ENCODE assay signal across 37 mouse cellular contexts in genomic region chr13:112635174-112635837, GRCm38 (mm10). TPM values are rescaled to one million over a fixed set of nuclear protein-coding genes. Genes with fewer than 3 reads are reported as not detected.
DNase-seq lines count a peak whose midpoint lies in the region; ATAC-seq and TF ChIP-seq lines count a peak whose summit lies in the region.
"Had no signal": no experiment of that assay in that cellular context is flagged by ENCODE, and none has a peak within 500 bp of the region (broad histone marks: within the 10 kb centered on the region; RNA-seq: fewer than 3 reads in every experiment).

No protein-coding gene starts in this region.

- no peak overlapping the region for H3K9ac ChIP-seq in liver, embryonic 12.5 days
- H3K9ac ChIP-seq in liver, postnatal 0 days (replicated peaks): no peak overlapping the region
- no peak overlapping the region for H3K9ac ChIP-seq in forebrain, embryonic 15.5 days (replicated peaks)
- H3K9ac ChIP-seq: forebrain, postnatal 0 days; heart, embryonic 15.5 days; hindbrain, embryonic 12.5 days; midbrain, embryonic 15.5 days had no signal

- intact Hi-C loops in left cerebral cortex, postnatal 25 days (cut with DNase I): no loop called here

- no peaks in the 10 kb centered on the region for H3K36me3 ChIP-seq in liver, embryonic 12.5 days
- H3K36me3 ChIP-seq in liver, postnatal 0 days (replicated peaks; ENCODE audit: insufficient read depth, low read length): no peaks in the 10 kb centered on the region
- H3K36me3 ChIP-seq in forebrain, embryonic 15.5 days: no peaks in the 10 kb centered on the region
- H3K36me3 ChIP-seq: heart, embryonic 10.5 days; heart, embryonic 15.5 days; hindbrain, embryonic 12.5 days; midbrain, embryonic 10.5 days; midbrain, embryonic 15.5 days had no signal

- H3K4me1 ChIP-seq in liver, embryonic 12.5 days: peaks cover 23% of the 10 kb centered on the region
- peaks cover 4% of the 10 kb centered on the region; the same call in 1 of the 2 replicates for H3K4me1 ChIP-seq in liver, postnatal 0 days (ENCODE audit: insufficient read depth)
- H3K4me1 ChIP-seq in forebrain, embryonic 15.5 days: no peaks in the 10 kb centered on the region
- H3K4me1 ChIP-seq: heart, embryonic 10.5 days; heart, embryonic 15.5 days; hindbrain, embryonic 12.5 days; midbrain, embryonic 10.5 days; midbrain, embryonic 15.5 days had no signal

- peak; percentile 70 for ATAC-seq in liver, embryonic 12.5 days
- ATAC-seq in liver, postnatal 0 days: no peak
- peak; percentile 77 to 91 for ATAC-seq in hematopoietic stem cell, adult 5-6 weeks (replicated peaks in 1 of 2; ENCODE audit: insufficient read depth in 1 of 2, low FRiP score in 2 of 2, low TSS enrichment in 1 of 2, low read depth in 1 of 2, poor library complexity in 2 of 2, severe bottlenecking in 2 of 2)
- ATAC-seq in megakaryocyte, adult 5-6 weeks (ENCODE audit: poor library complexity, severe bottlenecking): peak; percentile 84
- no peak for ATAC-seq in forebrain, embryonic 15.5 days (replicated peaks)
- ATAC-seq: forebrain, postnatal 0 days; hindbrain, postnatal 0 days; intestine, embryonic 16.5 days; midbrain, embryonic 15.5 days; Patski had no signal

- H3K27ac ChIP-seq in liver, embryonic 12.5 days: no peak overlapping the region
- H3K27ac ChIP-seq in liver, postnatal 0 days (ENCODE audit: low read depth): no peak overlapping the region
- no peak overlapping the region for H3K27ac ChIP-seq in forebrain, embryonic 15.5 days (replicated peaks)
- H3K27ac ChIP-seq: heart, embryonic 10.5 days; heart, embryonic 15.5 days; hindbrain, embryonic 12.5 days; hindbrain, postnatal 0 days; kidney, postnatal 0 days; macrophage; midbrain, embryonic 10.5 days; midbrain, embryonic 15.5 days; stomach, postnatal 0 days had no signal

- no peak overlapping the region for H3K4me3 ChIP-seq in liver, embryonic 12.5 days
- no peak overlapping the region for H3K4me3 ChIP-seq in liver, postnatal 0 days (ENCODE audit: low read depth, low read length)
- H3K4me3 ChIP-seq in forebrain, embryonic 15.5 days: no peak overlapping the region
- H3K4me3 ChIP-seq: erythroblast, embryonic 14.5 days; heart, embryonic 10.5 days; heart, embryonic 15.5 days; hindbrain, embryonic 12.5 days; midbrain, embryonic 10.5 days; midbrain, embryonic 15.5 days had no signal

- WGBS in liver, embryonic 12.5 days (ENCODE audit: insufficient replicate concordance): 38% methylated on average over 7 of the region's 7 CpGs
- 35% methylated on average over 7 of the region's 7 CpGs for WGBS in liver, postnatal 0 days (ENCODE audit: insufficient replicate concordance)
- WGBS in forebrain, embryonic 15.5 days: 78% methylated on average over 7 of the region's 7 CpGs

- H3K4me2 ChIP-seq in liver, embryonic 12.5 days: peak overlapping the region; percentile 32
- no peak overlapping the region for H3K4me2 ChIP-seq in liver, postnatal 0 days (ENCODE audit: low read depth, low read length)
- H3K4me2 ChIP-seq in forebrain, embryonic 15.5 days (replicated peaks): no peak overlapping the region
- H3K4me2 ChIP-seq: heart, embryonic 15.5 days; hindbrain, embryonic 12.5 days; midbrain, embryonic 15.5 days had no signal

- H3K27me3 ChIP-seq in liver, embryonic 12.5 days (replicated peaks): no peaks in the 10 kb centered on the region
- no peaks in the 10 kb centered on the region for H3K27me3 ChIP-seq in liver, postnatal 0 days (ENCODE audit: insufficient read depth, low read length)
- H3K27me3 ChIP-seq in forebrain, embryonic 15.5 days: no peaks in the 10 kb centered on the region
- H3K27me3 ChIP-seq: heart, embryonic 15.5 days; hindbrain, embryonic 12.5 days; midbrain, embryonic 15.5 days had no signal

- no peaks in the 10 kb centered on the region for H3K9me3 ChIP-seq in liver, embryonic 12.5 days (replicated peaks)
- H3K9me3 ChIP-seq in liver, postnatal 0 days (ENCODE audit: low read length): no peaks in the 10 kb centered on the region
- no peaks in the 10 kb centered on the region for H3K9me3 ChIP-seq in forebrain, embryonic 15.5 days
- H3K9me3 ChIP-seq: heart, embryonic 10.5 days; heart, embryonic 15.5 days; hindbrain, embryonic 12.5 days; midbrain, embryonic 10.5 days; midbrain, embryonic 15.5 days had no signal

- TF ChIP-seq CTCF in liver, postnatal 0 days (IDR thresholded peaks at IDR 0.05; ENCODE audit: low read depth): no peak

- TF ChIP-seq EP300 in liver, postnatal 0 days (IDR thresholded peaks at IDR 0.05; ENCODE audit: low read depth): no peak

- DNase-seq in liver, postnatal 0 days: no peak
- DNase-seq in left cerebral cortex, postnatal 25 days (ENCODE audit: low spot score in 2 of 2): no peak
- DNase-seq in heart, adult 18-20 months: no peak
- DNase-seq: adrenal gland, postnatal 14 days; cerebellum, adult 11 months; cerebellum, adult 9-10 months; cerebellum, postnatal 36 days; forebrain, postnatal 0 days; gastrocnemius, postnatal 10 days; kidney, adult 8-10 months; layer of hippocampus, postnatal 36 days; spleen, adult 18-20 months; thymus, adult 18-20 months; thymus, postnatal 36 days had no signal

RNA-seq across cellular contexts. Expression of gene Ddx4, which starts 17.0 kb away (rescaled TPM):
- 0.35 and 0.49 TPM in 2 replicates for polyA plus RNA-seq in liver, embryonic 12.5 days (2016; fragmentation: Nextera tagmentation; extraction: Ambion mirVana)
- 0.09 and 0.14 TPM in 2 replicates for polyA plus RNA-seq in liver, postnatal 0 days (2015; fragmentation: Nextera tagmentation; extraction: Ambion mirVana)
- 20.5 and 33.5 TPM in 2 replicates for total RNA-seq in hematopoietic stem cell, adult 5-6 weeks (2017)
- total RNA-seq in megakaryocyte, adult 5-6 weeks (2015): 0.39 TPM in 1 of 2 replicates, not detected in the other
- total RNA-seq in megakaryocyte, adult 5-6 weeks (2017): 0.29 TPM in 1 of 2 replicates, not detected in the other
- 1 to 10 TPM; 1.1 to 1.3 TPM for total RNA-seq in left cerebral cortex, postnatal 25 days (2021)
- polyA plus RNA-seq in forebrain, embryonic 15.5 days (2015; fragmentation: Nextera tagmentation; extraction: Ambion mirVana): 0.60 and 0.61 TPM in 2 replicates
- total RNA-seq in heart, adult 18-20 months (2021): under 1 TPM in 1 of 2 experiments, not detected in 1; 0.07 TPM
- total RNA-seq: heart, postnatal 25 days; liver, adult 2 months had no signal
- polyA plus RNA-seq: erythroblast, embryonic 14.5 days; large intestine, adult 2 months; liver, adult 2 months; Patski had no signal

RNA-seq across cellular contexts. Expression of gene Slc38a9, which starts 25.2 kb away (rescaled TPM):
- polyA plus RNA-seq in liver, embryonic 12.5 days (2016; fragmentation: Nextera tagmentation; extraction: Ambion mirVana): 12.1 and 13.6 TPM in 2 replicates
- polyA plus RNA-seq in liver, postnatal 0 days (2015; fragmentation: Nextera tagmentation; extraction: Ambion mirVana): 10.9 and 11.9 TPM in 2 replicates
- total RNA-seq in hematopoietic stem cell, adult 5-6 weeks (2017): 31.2 and 40.8 TPM in 2 replicates
- total RNA-seq in megakaryocyte, adult 5-6 weeks (2015): 26.5 and 29.0 TPM in 2 replicates
- total RNA-seq in megakaryocyte, adult 5-6 weeks (2017): 18.0 and 24.0 TPM in 2 replicates
- 10 to 100 TPM; 18.9 to 25.8 TPM for total RNA-seq in left cerebral cortex, postnatal 25 days (2021)
- polyA plus RNA-seq in forebrain, embryonic 15.5 days (2015; fragmentation: Nextera tagmentation; extraction: Ambion mirVana): 28.0 and 29.6 TPM in 2 replicates
- 1 to 10 TPM; 9.2 to 9.3 TPM for total RNA-seq in heart, adult 18-20 months (2021)

RNA-seq across cellular contexts. Expression of gene Il31ra, which starts 41.1 kb away (rescaled TPM):
- 0.06 and 0.14 TPM in 2 replicates for polyA plus RNA-seq in liver, embryonic 12.5 days (2016; fragmentation: Nextera tagmentation; extraction: Ambion mirVana)
- 0.06 and 0.11 TPM in 2 replicates for polyA plus RNA-seq in liver, postnatal 0 days (2015; fragmentation: Nextera tagmentation; extraction: Ambion mirVana)
- 1.2 and 2.0 TPM in 2 replicates for total RNA-seq in hematopoietic stem cell, adult 5-6 weeks (2017)
- total RNA-seq in megakaryocyte, adult 5-6 weeks (2015): 2.7 and 3.0 TPM in 2 replicates
- total RNA-seq in megakaryocyte, adult 5-6 weeks (2017): 4.0 and 4.3 TPM in 2 replicates
- under 1 TPM; 0.16 to 0.37 TPM for total RNA-seq in left cerebral cortex, postnatal 25 days (2021)
- 0.19 and 0.28 TPM in 2 replicates for polyA plus RNA-seq in forebrain, embryonic 15.5 days (2015; fragmentation: Nextera tagmentation; extraction: Ambion mirVana)
- total RNA-seq in heart, adult 18-20 months (2021): not detected
- total RNA-seq: ES-E14; heart, postnatal 25 days; hindbrain, postnatal 0 days; liver, adult 2 months had no signal
- polyA plus RNA-seq: erythroblast, embryonic 14.5 days; forebrain, embryonic 11.5 days; hindbrain, embryonic 12.5 days; hindbrain, postnatal 0 days; large intestine, adult 2 months; limb, embryonic 11.5 days; liver, adult 2 months; lung, embryonic 16.5 days; macrophage; midbrain, embryonic 10.5 days; midbrain, embryonic 15.5 days; Patski had no signal

Comparison
In these comparisons a context has a peak if more than half of its experiments do, and no peak if none do; other contexts are left out.
1. ATAC-seq: peak in liver, embryonic 12.5 days (single experiment), hematopoietic stem cell, adult 5-6 weeks (2 of 2) and megakaryocyte, adult 5-6 weeks (single experiment); none in liver, postnatal 0 days (single experiment) and forebrain, embryonic 15.5 days (single experiment).